Mouse (Mus musculus): Measurements from ENCODE around the gene Med13l. TPM values are rescaled to one million over a fixed set of nuclear protein-coding genes. Genes with fewer than 3 reads are reported as not detected.
A peak's percentile ranks its signal among the peaks of the same experiment; 100 is the strongest.

The Med13l gene
- polyA plus RNA-seq, 1 experiment = 3.6 TPM

DNA sequence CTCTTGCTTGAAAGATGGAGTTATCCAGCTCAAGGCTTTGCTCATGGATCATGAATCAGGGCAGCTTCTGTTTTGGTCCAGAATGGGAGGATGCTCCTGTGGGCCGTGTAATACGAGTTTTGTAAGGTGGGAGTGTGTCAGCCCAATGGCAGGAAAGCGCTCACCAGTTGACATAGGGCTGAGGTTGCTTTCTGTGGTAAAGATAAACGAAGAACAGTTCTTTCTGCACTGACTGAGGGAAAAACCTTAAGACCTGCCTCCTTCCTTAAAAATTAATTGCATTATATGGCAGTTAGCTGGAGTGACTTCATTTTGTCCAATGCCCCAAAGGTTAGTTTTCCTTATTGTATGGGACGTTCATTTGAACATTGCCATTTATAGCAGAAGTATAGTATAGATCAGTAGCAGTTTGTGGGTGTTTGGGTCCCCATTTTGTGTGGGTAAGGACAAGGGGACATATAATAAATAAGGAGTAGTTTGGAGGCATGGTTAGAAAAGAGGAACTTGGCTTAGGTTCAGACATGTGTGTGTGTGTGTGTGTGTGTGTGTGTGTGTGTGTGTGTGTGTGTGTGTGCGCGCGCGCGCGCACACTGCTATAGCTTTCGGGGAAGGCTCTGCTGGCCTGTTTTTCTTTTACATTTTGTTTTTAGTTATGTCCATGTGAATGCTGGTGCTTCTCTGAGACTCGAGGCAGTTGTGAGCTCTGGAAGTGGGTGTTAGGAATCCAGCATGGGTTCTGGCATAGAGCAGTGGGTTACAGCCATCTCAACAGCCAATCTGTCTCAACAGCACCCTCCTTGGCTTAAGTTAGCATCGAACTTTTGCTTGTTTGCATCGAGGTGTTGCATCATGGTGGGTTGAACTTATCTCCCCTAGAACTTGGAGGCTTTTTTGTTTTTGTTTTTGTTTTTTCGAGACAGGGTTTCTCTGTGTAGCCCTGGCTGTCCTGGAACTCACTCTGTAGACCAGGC lies 76.2 kb downstream of the Med13l start:
- TF ChIP-seq FLI1 (IDR thresholded peaks at IDR 0.05; ENCODE audit: low read length) (no peak), GATA1 (IDR thresholded peaks at IDR 0.05; ENCODE audit: borderline replicate concordance, low read length) (no peak)
- Histone ChIP-seq H3K4me1 (peaks cover 96% of the 10 kb centered on the region), H3K4me3 (replicated peaks) (peak overlapping the region; percentile 79)

DNA sequence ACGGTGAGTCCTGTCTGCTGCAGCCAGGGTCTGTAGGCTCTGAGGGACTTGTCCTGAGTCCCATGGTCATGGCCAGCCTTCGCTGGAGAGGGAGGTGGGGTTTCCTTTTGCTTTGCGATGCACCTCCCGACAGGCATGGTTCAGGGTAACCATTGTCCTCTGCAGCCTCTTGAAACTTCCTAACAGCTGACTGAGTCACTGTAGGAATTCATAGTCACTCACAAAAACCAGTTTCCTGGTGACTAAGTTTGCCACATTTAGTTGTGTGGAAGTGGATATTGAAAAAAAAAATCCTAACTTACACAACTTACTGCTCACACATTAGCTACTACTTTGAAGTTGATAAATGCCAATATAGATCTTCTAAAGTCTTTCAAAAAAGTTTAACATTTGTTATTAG lies 77.5 kb downstream of the Med13l start:
- H3K4me3 ChIP-seq (replicated peaks) = peak overlapping the region; percentile 82
- TF ChIP-seq FLI1 (IDR thresholded peaks at IDR 0.05; ENCODE audit: low read length) (no peak), GATA1 (IDR thresholded peaks at IDR 0.05; ENCODE audit: borderline replicate concordance, low read length) (no peak)
- H3K9me3 ChIP-seq = no peaks in the 10 kb centered on the region
- no peaks in the 10 kb centered on the region for H3K27me3 ChIP-seq (replicated peaks)
- peaks cover 16% of the 10 kb centered on the region for H3K36me3 ChIP-seq (replicated peaks; ENCODE audit: low read length)
- peaks cover 94% of the 10 kb centered on the region for H3K4me1 ChIP-seq

More for the DNA sequence above, 76.2 kb downstream of the Med13l start:
- Histone ChIP-seq H3K9me3 (no peaks in the 10 kb centered on the region), H3K36me3 (replicated peaks; ENCODE audit: low read length) (peaks cover 20% of the 10 kb centered on the region), H3K27me3 (replicated peaks) (no peaks in the 10 kb centered on the region)

DNA sequence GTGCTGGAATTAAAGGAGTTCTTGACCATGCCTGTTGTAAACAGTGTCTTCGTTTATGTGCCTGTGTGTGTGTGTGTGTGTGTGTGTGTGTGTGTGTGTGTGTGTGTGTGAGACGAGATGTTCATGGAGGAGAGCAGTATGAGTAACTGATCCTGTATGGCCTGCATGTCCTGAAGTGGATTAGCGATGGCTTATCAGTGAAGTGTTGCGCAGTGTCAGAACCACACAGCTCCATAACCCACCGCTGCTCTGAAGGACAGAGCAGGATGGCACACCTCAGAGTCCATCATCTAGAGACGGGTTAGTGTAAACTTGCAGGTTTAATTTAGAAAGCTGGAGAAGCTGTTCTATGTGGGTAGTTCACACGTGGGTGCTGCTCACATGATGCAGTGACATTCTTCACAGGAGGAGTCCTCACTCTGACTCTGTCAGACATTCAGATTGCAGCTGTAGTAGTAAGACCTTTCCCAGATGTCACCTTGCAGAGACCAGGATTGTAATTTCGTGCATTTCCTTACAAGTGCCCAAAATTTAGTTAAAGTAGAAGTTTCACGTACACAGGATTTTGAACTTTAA lies 78.1 kb downstream of the Med13l start:
- peak overlapping the region; percentile 65 for H3K4me3 ChIP-seq (replicated peaks)
- H3K4me1 ChIP-seq = peaks cover 94% of the 10 kb centered on the region
- no peak for TF ChIP-seq FLI1 (IDR thresholded peaks at IDR 0.05; ENCODE audit: low read length)
- TF ChIP-seq GATA1 (IDR thresholded peaks at IDR 0.05; ENCODE audit: borderline replicate concordance, low read length) = no peak
- no peaks in the 10 kb centered on the region for H3K27me3 ChIP-seq (replicated peaks)
- H3K36me3 ChIP-seq (replicated peaks; ENCODE audit: low read length) = peaks cover 16% of the 10 kb centered on the region
- H3K9me3 ChIP-seq = no peaks in the 10 kb centered on the region

DNA sequence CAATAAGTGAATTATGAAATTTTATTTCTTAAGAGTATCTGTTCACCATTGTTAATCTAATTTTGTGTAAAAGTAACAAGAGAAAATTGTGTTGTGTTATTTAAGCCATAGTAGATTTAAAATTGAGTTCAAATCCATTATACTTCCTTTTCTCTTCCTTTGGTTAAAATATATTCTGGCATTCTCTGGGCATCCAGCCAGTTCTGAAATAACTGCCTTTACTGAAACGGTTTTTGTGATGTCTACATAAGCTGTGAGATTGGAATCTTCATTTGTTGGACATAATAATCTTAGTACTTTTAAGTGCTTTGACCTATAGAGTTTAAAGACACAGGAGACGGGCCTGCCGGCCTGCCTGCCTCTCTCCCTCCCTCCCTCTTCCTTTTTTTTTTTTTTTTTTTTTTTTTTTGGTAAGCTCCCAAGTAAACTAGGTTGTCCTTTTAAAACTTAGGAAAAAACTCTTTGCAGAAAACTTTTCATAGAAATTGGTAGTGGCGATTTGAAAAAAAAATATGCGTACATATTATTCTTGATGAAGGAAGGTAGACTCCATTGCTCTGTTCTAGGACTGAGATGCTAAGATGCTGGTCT lies 78.7 kb downstream of the Med13l start:
- TF ChIP-seq GATA1 (IDR thresholded peaks at IDR 0.05; ENCODE audit: borderline replicate concordance, low read length) (no peak), FLI1 (IDR thresholded peaks at IDR 0.05; ENCODE audit: low read length) (no peak)
- peaks cover 13% of the 10 kb centered on the region for H3K36me3 ChIP-seq (replicated peaks; ENCODE audit: low read length)
- H3K4me3 ChIP-seq (replicated peaks) = no peak overlapping the region
- peaks cover 94% of the 10 kb centered on the region for H3K4me1 ChIP-seq
- no peaks in the 10 kb centered on the region for H3K27me3 ChIP-seq (replicated peaks)
- H3K9me3 ChIP-seq = no peaks in the 10 kb centered on the region

DNA sequence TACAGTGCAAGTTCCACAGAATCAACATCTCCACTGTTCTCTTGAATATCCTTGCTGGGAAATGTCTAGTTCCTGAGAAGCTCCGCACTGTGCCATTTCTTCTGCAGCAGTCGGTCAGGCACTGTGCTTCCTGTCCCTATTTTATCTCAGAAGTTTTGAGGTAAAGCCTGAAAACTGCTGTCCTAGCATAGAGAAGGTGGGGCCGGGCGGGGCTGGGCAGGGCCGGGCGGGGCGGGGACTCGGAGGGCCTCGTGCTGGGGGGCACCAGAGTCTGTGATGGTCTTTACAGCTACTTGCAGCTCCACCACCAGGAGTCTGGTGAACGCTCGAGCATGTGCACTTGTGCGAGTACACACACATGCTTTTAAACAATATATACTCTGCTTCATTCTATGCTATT lies 83.6 kb downstream of the Med13l start:
- Histone ChIP-seq H3K27me3 (replicated peaks) (no peaks in the 10 kb centered on the region), H3K4me3 (replicated peaks) (peak overlapping the region; percentile 53), H3K36me3 (replicated peaks; ENCODE audit: low read length) (peaks cover 12% of the 10 kb centered on the region), H3K9me3 (no peaks in the 10 kb centered on the region), H3K4me1 (peaks cover 91% of the 10 kb centered on the region)
- no peak for TF ChIP-seq FLI1 (IDR thresholded peaks at IDR 0.05; ENCODE audit: low read length)
- no peak for TF ChIP-seq GATA1 (IDR thresholded peaks at IDR 0.05; ENCODE audit: borderline replicate concordance, low read length)

DNA sequence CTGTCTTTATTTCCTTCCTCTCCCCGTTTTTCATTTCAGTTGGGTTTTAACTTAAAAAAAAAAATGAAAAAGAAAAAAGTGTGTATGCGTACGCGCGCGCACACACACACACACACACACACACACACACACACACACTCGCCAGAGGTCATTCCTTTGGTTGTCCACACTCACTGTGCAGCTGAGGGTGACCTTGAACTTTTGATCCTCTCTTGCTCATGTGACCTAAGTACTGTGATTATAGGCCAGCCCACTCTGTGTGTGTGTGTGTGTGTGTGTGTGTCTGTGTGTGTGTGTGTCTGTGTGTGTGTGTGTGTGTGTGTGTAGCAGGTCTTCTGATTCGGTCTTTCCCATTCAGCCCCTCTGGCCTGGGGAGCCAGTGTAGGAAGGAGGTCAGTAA lies 84.0 kb downstream of the Med13l start:
- H3K4me3 ChIP-seq (replicated peaks) = no peak overlapping the region
- H3K4me1 ChIP-seq = peaks cover 88% of the 10 kb centered on the region
- H3K27me3 ChIP-seq (replicated peaks) = no peaks in the 10 kb centered on the region
- no peak for TF ChIP-seq GATA1 (IDR thresholded peaks at IDR 0.05; ENCODE audit: borderline replicate concordance, low read length)
- TF ChIP-seq FLI1 (IDR thresholded peaks at IDR 0.05; ENCODE audit: low read length) = no peak
- peaks cover 12% of the 10 kb centered on the region for H3K36me3 ChIP-seq (replicated peaks; ENCODE audit: low read length)
- no peaks in the 10 kb centered on the region for H3K9me3 ChIP-seq

DNA sequence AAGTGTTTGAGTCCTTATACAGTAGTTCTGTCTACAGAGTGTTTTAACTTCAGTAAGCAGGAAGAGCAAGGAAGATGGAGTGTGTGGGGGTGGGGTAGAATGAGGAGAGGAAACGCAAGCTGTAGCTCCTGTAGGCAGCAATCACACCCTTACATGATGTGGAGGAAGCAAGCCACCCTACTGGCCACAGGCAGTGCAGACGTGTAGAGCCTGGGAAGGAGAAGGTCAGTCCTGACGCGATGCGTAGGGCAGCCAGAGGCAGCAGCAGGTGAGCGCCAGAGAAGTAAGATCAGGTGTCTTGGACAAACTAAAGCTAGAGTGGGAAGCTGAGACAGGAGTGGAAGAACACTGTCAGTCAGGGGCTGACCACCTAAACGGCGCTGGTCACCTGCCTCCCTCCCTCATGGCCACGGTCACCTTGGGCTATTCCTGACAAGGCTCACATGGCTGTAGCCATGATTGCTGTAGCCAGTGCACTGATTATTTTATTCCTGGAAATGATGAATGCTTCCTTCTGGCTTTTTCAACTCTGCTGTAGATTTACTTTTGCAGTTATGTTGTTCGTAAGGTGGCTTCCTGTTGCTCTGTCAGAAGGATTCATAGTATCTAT lies 84.8 kb downstream of the Med13l start:
- Histone ChIP-seq H3K27me3 (replicated peaks) (no peaks in the 10 kb centered on the region), H3K9me3 (no peaks in the 10 kb centered on the region), H3K4me3 (replicated peaks) (peak overlapping the region; percentile 34), H3K36me3 (replicated peaks; ENCODE audit: low read length) (peaks cover 16% of the 10 kb centered on the region), H3K4me1 (peaks cover 89% of the 10 kb centered on the region)
- TF ChIP-seq GATA1 (IDR thresholded peaks at IDR 0.05; ENCODE audit: borderline replicate concordance, low read length) (no peak), FLI1 (IDR thresholded peaks at IDR 0.05; ENCODE audit: low read length) (no peak)

DNA sequence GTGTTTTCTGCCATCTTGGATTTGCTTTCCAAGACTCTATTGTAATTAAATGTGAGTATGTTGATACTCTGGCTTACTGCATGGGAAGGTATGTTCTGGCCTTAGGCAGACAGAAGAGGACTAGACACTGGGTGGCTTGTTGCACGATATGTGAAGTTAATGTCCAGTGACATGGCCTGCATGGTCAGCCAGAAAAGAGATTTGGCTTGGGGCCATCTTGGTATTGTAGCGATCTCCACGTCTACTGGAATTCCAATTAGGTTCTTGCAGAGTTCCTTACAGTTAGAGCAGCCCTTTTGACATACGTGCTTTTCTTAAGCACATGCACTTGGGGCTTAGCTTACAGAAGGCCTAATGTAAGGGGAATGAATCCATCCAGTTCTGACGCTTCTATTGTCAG lies 86.4 kb downstream of the Med13l start:
- Histone ChIP-seq H3K9me3 (no peaks in the 10 kb centered on the region), H3K4me3 (replicated peaks) (no peak overlapping the region), H3K27me3 (replicated peaks) (no peaks in the 10 kb centered on the region), H3K36me3 (replicated peaks; ENCODE audit: low read length) (peaks cover 24% of the 10 kb centered on the region), H3K4me1 (peaks cover 89% of the 10 kb centered on the region)
- no peak for TF ChIP-seq GATA1 (IDR thresholded peaks at IDR 0.05; ENCODE audit: borderline replicate concordance, low read length)
- no peak for TF ChIP-seq FLI1 (IDR thresholded peaks at IDR 0.05; ENCODE audit: low read length)

DNA sequence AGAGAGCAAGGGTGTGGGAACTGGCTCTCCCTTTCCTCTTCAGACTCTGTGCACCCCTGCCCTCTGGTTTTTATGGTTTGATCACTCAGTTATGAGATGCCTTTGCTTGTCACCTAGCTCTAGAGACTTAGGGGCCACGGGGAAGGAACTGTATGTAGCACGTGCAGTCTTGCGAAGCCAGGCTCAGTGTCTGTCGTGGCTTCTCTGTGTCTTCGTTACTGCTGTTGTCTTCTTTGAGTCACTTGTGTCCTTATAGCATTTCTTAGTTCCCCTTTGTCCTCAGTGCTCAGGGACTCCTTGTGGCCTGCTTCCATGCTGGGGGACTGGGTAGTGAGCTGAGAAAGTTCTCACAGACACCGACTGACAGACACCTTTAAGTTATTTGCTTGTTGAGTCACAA lies 86.9 kb downstream of the Med13l start:
- H3K36me3 ChIP-seq (replicated peaks; ENCODE audit: low read length) = peaks cover 26% of the 10 kb centered on the region
- no peaks in the 10 kb centered on the region for H3K27me3 ChIP-seq (replicated peaks)
- H3K4me3 ChIP-seq (replicated peaks) = no peak overlapping the region
- TF ChIP-seq GATA1 (IDR thresholded peaks at IDR 0.05; ENCODE audit: borderline replicate concordance, low read length) (no peak), FLI1 (IDR thresholded peaks at IDR 0.05; ENCODE audit: low read length) (no peak)
- peaks cover 90% of the 10 kb centered on the region for H3K4me1 ChIP-seq
- H3K9me3 ChIP-seq = no peaks in the 10 kb centered on the region
